Mouse (Mus musculus) kidney, embryonic 15.5 days (tissue): ENCODE data around the gene Bcl2l1. TPM values are rescaled to one million over a fixed set of nuclear protein-coding genes. Genes with fewer than 3 reads are reported as not detected.

Source experiments
- ATAC-seq: fragments of 200-750 bp; cut with Nextera tagmentation; replicated peaks from 2 replicates; pipeline ENCODE4 v1.8.0; 2017; ENCODE audit warnings: moderate TSS enrichment; ENCODE audit not compliant: low FRiP score
- H3K27ac ChIP-seq: fragments of 300-500 bp; sonication (generic); 2 replicates; pipeline ENCODE4 v1.5.1; 2015; ENCODE audit warnings: mild to moderate bottlenecking, inconsistent platforms
- H3K27me3 ChIP-seq: fragments of 300-500 bp; sonication (generic); 2 replicates; pipeline ENCODE4 v1.6.1; 2015; ENCODE audit warnings: inconsistent platforms
- H3K36me3 ChIP-seq: fragments of 300-500 bp; sonication (generic); 2 replicates; pipeline ENCODE4 v1.6.1; 2015; ENCODE audit warnings: inconsistent platforms
- H3K4me1 ChIP-seq: fragments of 300-500 bp; sonication (generic); 2 replicates; pipeline ENCODE4 v1.6.1; 2015; ENCODE audit warnings: inconsistent platforms
- H3K4me2 ChIP-seq: fragments of 300-500 bp; sonication (generic); 2 replicates; pipeline ENCODE4 v1.6.1; 2015; ENCODE audit warnings: moderate library complexity, mild to moderate bottlenecking, inconsistent platforms
- H3K4me3 ChIP-seq: fragments of 300-500 bp; sonication (generic); replicated peaks from 2 replicates; pipeline ENCODE4 v1.5.1; 2015; ENCODE audit warnings: mild to moderate bottlenecking, inconsistent platforms
- H3K9ac ChIP-seq: fragments of 300-500 bp; sonication (generic); 2 replicates; pipeline ENCODE4 v1.6.1; 2015; ENCODE audit warnings: mild to moderate bottlenecking, inconsistent platforms
- H3K9me3 ChIP-seq: fragments of 300-500 bp; sonication (generic); replicated peaks from 2 replicates; pipeline ENCODE4 v1.6.1; 2016; ENCODE audit warnings: inconsistent platforms
- WGBS: fragments of 180-500 bp; shearing (Covaris S2); methylation state at CpG from one replicate; pipeline ENCODE4 v1.1.7; 2015; ENCODE audit warnings: mixed read lengths; 5-methylcytosine and 5-hydroxymethylcytosine counted together
- polyA plus RNA-seq: library from polyadenylated mRNA; unstranded; fragments of >200 nt; fragmentation: Nextera tagmentation; extraction: Ambion mirVana; gene quantifications from 2 replicates; pipeline ENCODE4 v1.2.1, GENCODE M21; 2015

The Bcl2l1 gene
- polyA plus RNA-seq, 1 experiment from 2014 or later = 106 TPM

DNA sequence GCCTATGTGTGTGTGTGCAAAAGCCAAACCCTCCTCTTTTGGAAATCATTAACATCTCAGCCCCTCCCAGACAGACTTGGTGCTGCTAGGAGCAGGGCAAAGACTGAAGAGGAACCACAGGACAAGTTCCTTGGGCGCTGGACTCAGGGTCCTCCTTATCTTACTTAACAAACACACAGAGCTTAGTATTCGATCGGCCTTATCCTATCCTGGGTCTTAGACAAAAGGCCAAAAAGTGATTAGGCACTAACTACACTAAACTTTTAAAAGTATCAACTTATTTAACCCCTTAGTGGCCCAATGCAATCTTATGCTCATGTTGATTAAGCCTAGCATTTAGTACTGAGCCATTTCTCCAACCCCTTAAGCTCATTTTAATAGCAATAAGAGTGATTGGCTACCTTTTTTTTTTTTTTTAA is 91.7 kb downstream of the Bcl2l1 start:
- Histone ChIP-seq H3K4me3 (peak overlapping the region; percentile 67), H3K9ac (no peak overlapping the region), H3K4me2 (peak overlapping the region; percentile 63), H3K36me3 (no peaks in the 10 kb centered on the region), H3K27me3 (no peaks in the 10 kb centered on the region), H3K4me1 (peaks cover 65% of the 10 kb centered on the region), H3K27ac (peak overlapping the region; percentile 97), H3K9me3 (no peaks in the 10 kb centered on the region)
- ATAC-seq = peak; percentile 55
- 6% methylated on average over 3 of the region's 3 CpGs for WGBS

DNA sequence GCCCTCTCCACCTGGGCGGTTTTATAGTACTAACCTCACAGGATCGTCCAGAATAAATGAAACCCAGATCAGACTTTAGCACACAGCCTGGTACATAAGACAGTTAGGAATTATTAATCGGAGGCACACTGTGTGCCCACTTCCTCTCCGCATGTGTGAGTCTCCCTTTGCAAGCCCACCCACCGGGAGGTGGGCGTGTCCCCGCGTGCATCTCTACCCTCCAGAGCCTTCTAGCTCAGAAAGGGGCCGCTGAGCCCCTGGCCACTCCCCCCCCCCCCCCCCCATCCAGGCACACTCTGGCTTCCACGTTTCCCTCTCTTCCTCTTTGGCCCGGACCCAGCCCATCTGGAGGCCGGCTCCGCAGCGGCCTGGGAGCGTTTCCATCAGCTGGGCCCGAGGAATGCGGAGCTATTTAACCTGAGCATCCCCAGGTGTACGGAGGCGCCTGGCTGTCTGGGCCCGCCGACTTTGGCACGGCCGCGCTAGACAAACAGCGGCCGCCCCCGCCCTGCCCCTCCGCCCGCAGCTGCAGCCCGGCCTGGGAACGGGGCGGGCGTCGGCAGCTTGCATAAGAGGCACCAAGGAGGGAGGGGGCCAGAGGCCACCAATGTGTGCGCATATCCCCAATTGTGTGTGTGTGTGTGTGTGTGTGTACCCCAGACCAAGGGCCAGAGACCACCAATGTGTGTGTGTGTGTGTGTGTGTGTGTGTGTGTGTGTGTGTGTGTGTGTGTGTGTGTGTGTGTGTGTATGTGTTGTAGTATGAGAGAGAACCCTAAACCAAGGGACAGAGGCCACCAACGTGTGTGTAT is 92.3 kb downstream of the Bcl2l1 start:
- peak overlapping the region; percentile 67 for H3K4me3 ChIP-seq
- peak; percentile 79 for ATAC-seq
- H3K4me1 ChIP-seq = peaks cover 71% of the 10 kb centered on the region
- H3K27ac ChIP-seq = peak overlapping the region; percentile 97
- no peaks in the 10 kb centered on the region for H3K9me3 ChIP-seq
- H3K27me3 ChIP-seq = no peaks in the 10 kb centered on the region
- WGBS = under 1% methylated on average over 36 of the region's 36 CpGs
- H3K36me3 ChIP-seq = no peaks in the 10 kb centered on the region
- H3K9ac ChIP-seq = peak overlapping the region; percentile 79
- peak overlapping the region; percentile 63 for H3K4me2 ChIP-seq

DNA sequence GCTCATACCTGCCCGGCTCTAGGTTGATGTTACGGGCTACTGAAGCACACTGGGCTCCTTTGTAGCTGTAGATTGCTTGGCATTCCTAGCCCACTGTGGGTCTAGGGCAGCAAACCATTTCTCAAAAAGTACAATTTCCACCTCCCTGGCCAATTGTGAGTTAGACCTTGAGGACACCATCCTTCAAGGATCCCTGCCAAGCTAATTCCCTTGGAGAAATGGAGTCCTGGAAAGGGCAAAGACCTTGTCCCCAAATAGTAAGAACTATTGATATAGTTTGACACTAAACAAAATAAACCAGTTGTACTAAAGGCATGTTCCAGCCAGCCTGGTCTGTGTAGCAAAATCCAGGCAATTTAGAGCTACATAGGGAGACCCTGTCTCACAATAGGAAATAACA is 93.2 kb downstream of the Bcl2l1 start:
- peak overlapping the region; percentile 63 for H3K4me2 ChIP-seq
- 25% methylated on average over 2 of the region's 2 CpGs for WGBS
- no peaks in the 10 kb centered on the region for H3K36me3 ChIP-seq
- peak overlapping the region; percentile 67 for H3K4me3 ChIP-seq
- no peaks in the 10 kb centered on the region for H3K9me3 ChIP-seq
- peak overlapping the region; percentile 79 for H3K9ac ChIP-seq
- no peak for ATAC-seq
- no peaks in the 10 kb centered on the region for H3K27me3 ChIP-seq
- peaks cover 80% of the 10 kb centered on the region for H3K4me1 ChIP-seq
- peak overlapping the region; percentile 97 for H3K27ac ChIP-seq

DNA sequence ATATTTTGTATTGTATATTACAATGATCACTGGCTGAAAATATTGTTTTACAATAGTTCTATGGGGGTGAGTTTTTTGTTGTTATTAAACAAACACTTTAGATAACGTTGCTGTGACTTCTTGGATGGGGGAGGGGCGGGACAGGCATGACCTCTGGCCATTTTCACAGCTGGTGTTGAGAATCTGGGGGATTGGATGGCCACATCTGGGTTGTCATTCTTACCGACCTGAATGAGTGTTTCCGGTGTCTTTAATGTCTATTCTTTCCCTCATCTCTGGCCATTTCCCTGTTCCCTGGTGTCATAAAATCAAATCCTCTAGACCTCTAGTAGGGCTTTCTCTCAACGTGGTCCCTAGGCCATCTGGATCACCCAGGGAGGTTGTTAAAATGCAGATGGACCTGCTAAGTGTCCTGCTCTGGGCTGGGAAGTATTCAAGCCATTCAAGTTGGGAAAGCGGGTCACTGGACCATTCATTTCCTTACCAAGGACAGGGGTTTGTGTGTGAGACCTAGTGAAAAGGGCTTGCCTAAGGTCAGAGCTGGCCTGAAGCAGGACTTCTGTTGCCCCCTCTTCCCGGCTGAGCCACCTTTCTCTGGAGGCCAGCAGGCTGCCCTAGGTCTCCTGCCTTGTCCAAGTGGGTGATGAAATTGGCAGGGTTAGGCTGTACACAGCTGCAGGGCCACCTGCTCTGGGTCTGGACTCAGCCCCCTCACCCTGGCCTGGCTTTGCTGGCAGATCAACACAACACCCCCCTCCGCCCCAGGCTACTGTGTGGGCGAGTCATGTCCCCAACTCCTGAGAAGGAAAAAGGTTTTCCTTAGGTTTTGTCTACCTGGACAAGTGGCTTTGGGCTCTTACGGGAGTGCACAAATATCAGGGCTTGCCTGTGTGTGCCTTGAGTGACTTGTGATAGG is 94.0 kb downstream of the Bcl2l1 start:
- H3K9me3 ChIP-seq = no peaks in the 10 kb centered on the region
- H3K4me3 ChIP-seq = peak overlapping the region; percentile 67
- 6% methylated on average over 10 of the region's 10 CpGs for WGBS
- peak overlapping the region; percentile 97 for H3K27ac ChIP-seq
- H3K27me3 ChIP-seq = no peaks in the 10 kb centered on the region
- peaks cover 83% of the 10 kb centered on the region for H3K4me1 ChIP-seq
- ATAC-seq = no peak
- peak overlapping the region; percentile 79 for H3K9ac ChIP-seq
- peak overlapping the region; percentile 63 for H3K4me2 ChIP-seq
- no peaks in the 10 kb centered on the region for H3K36me3 ChIP-seq

DNA sequence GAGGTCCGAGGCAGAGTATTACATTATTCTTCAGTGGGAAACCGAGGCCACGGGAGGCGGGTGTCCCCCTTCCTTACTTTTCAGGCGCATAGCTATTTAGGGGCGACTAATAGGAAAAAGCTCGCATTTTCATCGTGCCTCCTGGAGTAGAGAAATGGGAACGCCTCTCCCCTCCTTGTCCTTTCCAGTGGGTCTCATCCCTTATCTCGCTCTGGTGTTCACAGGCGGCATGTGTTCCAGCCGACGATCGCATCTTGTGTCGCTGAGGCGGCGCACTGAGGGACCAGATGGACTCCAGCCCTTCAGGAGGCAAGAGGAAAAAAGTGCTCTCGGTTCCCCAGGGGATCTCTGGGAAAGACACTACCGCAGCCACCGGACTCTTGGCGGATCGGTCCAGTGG is 94.8 kb downstream of the Bcl2l1 start:
- Histone ChIP-seq H3K27ac (peak overlapping the region; percentile 97), H3K9ac (peak overlapping the region; percentile 79), H3K27me3 (no peaks in the 10 kb centered on the region), H3K36me3 (no peaks in the 10 kb centered on the region), H3K4me3 (peak overlapping the region; percentile 67), H3K9me3 (no peaks in the 10 kb centered on the region), H3K4me2 (peak overlapping the region; percentile 63), H3K4me1 (peaks cover 83% of the 10 kb centered on the region)
- under 1% methylated on average over 22 of the region's 22 CpGs for whole genome bisulfite sequencing
- ATAC-seq = no peak

DNA sequence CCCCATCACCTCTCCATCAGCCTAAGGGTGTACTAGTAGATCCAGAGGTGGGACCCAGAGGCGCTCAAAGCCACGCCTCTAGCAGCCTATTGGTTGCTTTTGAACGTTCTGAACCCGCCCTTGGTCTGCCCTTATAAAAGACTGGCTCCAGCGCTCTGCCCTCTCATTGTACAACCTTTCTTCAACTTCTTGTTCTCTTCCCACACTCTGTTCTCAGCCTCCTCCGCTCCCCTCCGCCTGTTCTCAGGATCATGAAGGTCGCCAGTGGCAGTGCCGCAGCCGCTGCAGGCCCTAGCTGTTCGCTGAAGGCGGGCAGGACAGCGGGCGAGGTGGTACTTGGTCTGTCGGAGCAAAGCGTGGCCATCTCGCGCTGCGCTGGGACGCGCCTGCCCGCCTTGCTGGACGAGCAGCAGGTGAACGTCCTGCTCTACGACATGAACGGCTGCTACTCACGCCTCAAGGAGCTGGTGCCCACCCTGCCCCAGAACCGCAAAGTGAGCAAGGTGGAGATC is 95.4 kb downstream of the Bcl2l1 start, which contains the start of gene Id1:
Id1 (plus strand) TSS at position 162 of the 512 bp plus-strand sequence.
- under 1% methylated on average over 28 of the region's 28 CpGs for WGBS
- peak within 1 kb of the TSS; percentile 97 for H3K27ac ChIP-seq
- H3K4me2 ChIP-seq = peak within 1 kb of the TSS; percentile 63
- no peaks in the 10 kb centered on the region for H3K27me3 ChIP-seq
- no peaks in the 10 kb centered on the region for H3K9me3 ChIP-seq
- peaks cover 79% of the 10 kb centered on the region for H3K4me1 ChIP-seq
- H3K36me3 ChIP-seq = no peaks in the 10 kb centered on the region
- H3K4me3 ChIP-seq = peak within 1 kb of the TSS; percentile 67
- peak; percentile 72 for ATAC-seq
- peak within 1 kb of the TSS; percentile 79 for H3K9ac ChIP-seq

DNA sequence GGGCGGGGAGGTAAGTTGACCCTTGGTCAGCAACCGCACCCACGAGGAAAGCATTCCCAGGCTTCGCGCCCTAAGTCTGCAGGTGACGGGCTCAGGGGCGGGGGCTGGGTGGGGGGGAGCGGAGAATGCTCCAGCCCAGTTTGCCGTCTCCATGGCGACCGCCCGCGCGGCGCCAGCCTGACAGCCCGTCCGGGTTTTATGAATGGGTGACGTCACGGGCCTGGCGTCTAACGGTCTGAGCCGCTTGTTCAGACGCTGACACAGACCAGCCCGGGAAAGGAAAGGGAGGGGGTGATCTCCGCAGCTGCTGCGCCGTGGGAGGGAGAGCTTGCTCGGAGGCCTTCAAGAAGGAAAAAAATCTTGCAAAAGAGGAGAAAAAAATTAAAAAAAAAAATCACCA is 96.5 kb downstream of the Bcl2l1 start:
- Histone ChIP-seq H3K9ac (peak overlapping the region; percentile 34; the same call in 1 of the 2 replicates), H3K4me2 (peak overlapping the region; percentile 63), H3K27ac (peak overlapping the region; percentile 97), H3K9me3 (no peaks in the 10 kb centered on the region), H3K36me3 (no peaks in the 10 kb centered on the region), H3K27me3 (no peaks in the 10 kb centered on the region), H3K4me3 (peak overlapping the region; percentile 67), H3K4me1 (peaks cover 77% of the 10 kb centered on the region)
- ATAC-seq = peak; percentile 82
- WGBS = 0% methylated on average over 28 of the region's 28 CpGs

DNA sequence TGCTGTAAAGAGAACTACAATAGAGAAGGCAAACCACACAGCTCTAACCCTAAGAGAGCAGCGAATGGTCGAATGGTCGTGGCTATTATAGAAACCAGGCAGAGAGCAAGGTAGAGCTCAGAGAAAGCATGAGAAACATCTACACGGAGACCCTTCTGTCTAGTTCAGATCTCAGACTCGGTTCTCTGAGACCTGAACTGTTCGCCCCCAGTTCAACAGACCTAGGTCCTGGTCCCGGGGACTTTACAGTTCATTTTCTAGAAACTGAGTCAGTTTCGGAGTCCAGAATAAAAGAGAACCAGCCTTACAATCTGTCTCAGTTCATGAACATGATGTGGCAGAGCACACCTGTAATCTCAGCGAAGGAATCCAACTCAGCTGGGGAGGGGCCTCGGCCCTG is 97.0 kb downstream of the Bcl2l1 start:
- Histone ChIP-seq H3K9ac (peak overlapping the region; percentile 29; the same call in 1 of the 2 replicates), H3K27ac (peak overlapping the region; percentile 97), H3K9me3 (no peaks in the 10 kb centered on the region), H3K36me3 (no peaks in the 10 kb centered on the region), H3K4me3 (peak overlapping the region; percentile 67), H3K4me2 (peak overlapping the region; percentile 63), H3K27me3 (no peaks in the 10 kb centered on the region), H3K4me1 (peaks cover 77% of the 10 kb centered on the region)
- no peak for ATAC-seq
- 13% methylated on average over 10 of the region's 10 CpGs for WGBS

DNA sequence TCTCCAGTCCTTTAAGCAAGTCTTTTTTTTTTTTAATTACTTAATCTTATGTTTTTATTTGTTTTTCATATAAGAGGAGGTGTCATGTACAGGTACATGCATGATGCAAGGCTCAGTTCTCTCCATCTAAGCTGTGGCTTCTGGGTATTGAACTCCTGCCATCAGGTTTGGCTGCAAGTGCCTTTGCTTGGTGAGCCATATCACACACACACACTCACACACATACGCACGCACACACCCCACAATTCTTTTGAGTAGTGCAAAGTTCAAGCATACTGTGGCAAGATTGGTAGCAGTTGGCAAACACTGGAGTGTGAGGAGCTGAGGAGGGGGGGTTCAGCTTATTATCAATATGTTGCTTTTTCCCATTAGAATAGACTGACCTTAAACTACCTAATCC is 98.3 kb downstream of the Bcl2l1 start:
- Histone ChIP-seq H3K4me3 (no peak overlapping the region), H3K27ac (0 out of 2 replicates have a peak overlapping the region, but pooled peaks have one; percentile 14), H3K36me3 (no peaks in the 10 kb centered on the region), H3K9ac (no peak overlapping the region), H3K4me2 (no peak overlapping the region), H3K9me3 (no peaks in the 10 kb centered on the region), H3K27me3 (no peaks in the 10 kb centered on the region), H3K4me1 (peaks cover 77% of the 10 kb centered on the region)
- no peak for ATAC-seq
- WGBS = 95% methylated on average over 2 of the region's 2 CpGs
